Mouse (Mus musculus) megakaryocyte-erythroid progenitor cell, adult 5-6 weeks (primary cell): ENCODE data around the gene Zfhx3. TPM values are rescaled to one million over a fixed set of nuclear protein-coding genes. Genes with fewer than 3 reads are reported as not detected.

ENCODE experiments used
- ATAC-seq: replicated peaks from 2 replicates; pipeline ENCODE4 v1.8.0; 2016; ENCODE audit warnings: mild to moderate bottlenecking, inconsistent platforms; ENCODE audit not compliant: severe bottlenecking, poor library complexity, low FRiP score, low TSS enrichment
- total RNA-seq, 2 experiments: library from RNA; stranded (forward) in 1 of 2; stranded (reverse) in 1 of 2; fragments of 200-1000, 215-1000 nt in 1 of 2; fragments of >200 nt in 1 of 2; fragmentation: Nextera tagmentation in 1 of 2; gene quantifications; 2 replicates each; pipeline ENCODE4 v1.2.3; 2014 to 2017

Zfhx3 gene
- total RNA-seq, 2 experiments from 2014 or later = 0.28 to 2.9 TPM

- no peak for ATAC-seq
These were observed 800.0 kb downstream of the Zfhx3 start for GRCm38 (mm10) chr8:108742465-108742864.

GRCm38 (mm10) chr8:108743238-108743637, 800.8 kb downstream of the Zfhx3 start:
- ATAC-seq = no peak

- no peak for ATAC-seq
These were observed 803.1 kb downstream of the Zfhx3 start for GRCm38 (mm10) chr8:108745551-108745950.

GRCm38 (mm10) chr8:108748095-108748494, 805.7 kb downstream of the Zfhx3 start:
- no peak for ATAC-seq

- peak; percentile 56 for ATAC-seq
These were observed 806.5 kb downstream of the Zfhx3 start for GRCm38 (mm10) chr8:108748851-108749376.

- ATAC-seq = no peak
These were observed 808.4 kb downstream of the Zfhx3 start for GRCm38 (mm10) chr8:108750806-108751205.

GRCm38 (mm10) chr8:108754556-108754955, 812.1 kb downstream of the Zfhx3 start:
- no peak for ATAC-seq

- ATAC-seq = no peak
These were observed 813.2 kb downstream of the Zfhx3 start for GRCm38 (mm10) chr8:108755400-108756325.

- ATAC-seq = peak; percentile 78
These were observed 817.3 kb downstream of the Zfhx3 start for GRCm38 (mm10) chr8:108759511-108760330.

GRCm38 (mm10) chr8:108760745-108761144, 818.3 kb downstream of the Zfhx3 start:
- no peak for ATAC-seq

- no peak for ATAC-seq
These were observed 820.1 kb downstream of the Zfhx3 start for GRCm38 (mm10) chr8:108762567-108762966.

GRCm38 (mm10) chr8:108764403-108765194, 822.2 kb downstream of the Zfhx3 start:
- ATAC-seq = no peak

GRCm38 (mm10) chr8:108766102-108766501, 823.7 kb downstream of the Zfhx3 start:
- no peak for ATAC-seq

GRCm38 (mm10) chr8:108768051-108768450, 825.6 kb downstream of the Zfhx3 start:
- ATAC-seq = no peak

- ATAC-seq = no peak
These were observed 827.9 kb downstream of the Zfhx3 start for GRCm38 (mm10) chr8:108770334-108770733.

- no peak for ATAC-seq
These were observed 831.0 kb downstream of the Zfhx3 start for GRCm38 (mm10) chr8:108773436-108773835.

GRCm38 (mm10) chr8:108778063-108778462, 835.6 kb downstream of the Zfhx3 start:
- ATAC-seq = no peak

- no peak for ATAC-seq
These were observed 836.1 kb downstream of the Zfhx3 start for GRCm38 (mm10) chr8:108778551-108778950.

- ATAC-seq = no peak
These were observed 838.3 kb downstream of the Zfhx3 start for GRCm38 (mm10) chr8:108780766-108781165.
